Mouse (Mus musculus): Measurements from ENCODE around the gene C1qb. TPM values are rescaled to one million over a fixed set of nuclear protein-coding genes. Genes with fewer than 3 reads are reported as not detected.

Gene C1qb
- 41.3 and 44.5 TPM in 2 replicates for polyA plus RNA-seq (2015; fragmentation: Nextera tagmentation; extraction: Ambion mirVana)

DNA sequence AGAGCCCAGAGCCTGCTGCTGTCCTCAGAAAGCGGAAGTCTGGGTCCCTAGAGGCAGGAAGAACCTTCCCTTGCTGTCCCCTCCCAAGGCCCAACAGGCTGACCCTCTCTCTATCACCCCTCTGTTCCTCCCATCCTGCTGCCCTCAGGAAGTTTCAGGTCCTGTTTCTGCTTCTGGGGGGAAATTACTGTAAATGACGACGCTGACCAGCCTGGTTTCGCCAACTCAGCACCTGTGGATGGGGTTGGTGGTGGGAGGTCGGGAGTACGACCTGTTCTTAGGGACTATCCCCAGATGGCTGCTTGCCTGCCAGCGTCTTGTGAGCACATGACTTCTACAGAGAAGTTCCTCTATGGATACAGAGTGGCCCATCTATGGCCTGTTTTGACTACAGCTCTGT lies at the start of gene C1qb:
TSS of gene C1qb (minus strand) at position 87 of the 400 bp plus-strand sequence.
- Histone ChIP-seq H3K9ac (ENCODE audit: low read length) (no peak within 1 kb of the TSS), H3K27ac (ENCODE audit: low read length) (no peak within 1 kb of the TSS), H3K4me1 (ENCODE audit: control insufficient read depth, insufficient read depth, low read length) (no peaks in the 10 kb centered on the region), H3K9me3 (replicated peaks; ENCODE audit: control insufficient read depth, low read length) (no peaks in the 10 kb centered on the region), H3K27me3 (ENCODE audit: control insufficient read depth, insufficient read depth, low read length) (peaks cover 12% of the 10 kb centered on the region), H3K4me2 (ENCODE audit: low read depth, low read length) (no peak within 1 kb of the TSS), H3K36me3 (ENCODE audit: control insufficient read depth, insufficient read depth) (no peaks in the 10 kb centered on the region), H3K4me3 (ENCODE audit: low read length) (no peak within 1 kb of the TSS)
- no peak for ATAC-seq (replicated peaks; ENCODE audit: extremely low read depth, insufficient read depth, low FRiP score)
- 50% methylated on average over 7 of the region's 7 CpGs for WGBS

DNA sequence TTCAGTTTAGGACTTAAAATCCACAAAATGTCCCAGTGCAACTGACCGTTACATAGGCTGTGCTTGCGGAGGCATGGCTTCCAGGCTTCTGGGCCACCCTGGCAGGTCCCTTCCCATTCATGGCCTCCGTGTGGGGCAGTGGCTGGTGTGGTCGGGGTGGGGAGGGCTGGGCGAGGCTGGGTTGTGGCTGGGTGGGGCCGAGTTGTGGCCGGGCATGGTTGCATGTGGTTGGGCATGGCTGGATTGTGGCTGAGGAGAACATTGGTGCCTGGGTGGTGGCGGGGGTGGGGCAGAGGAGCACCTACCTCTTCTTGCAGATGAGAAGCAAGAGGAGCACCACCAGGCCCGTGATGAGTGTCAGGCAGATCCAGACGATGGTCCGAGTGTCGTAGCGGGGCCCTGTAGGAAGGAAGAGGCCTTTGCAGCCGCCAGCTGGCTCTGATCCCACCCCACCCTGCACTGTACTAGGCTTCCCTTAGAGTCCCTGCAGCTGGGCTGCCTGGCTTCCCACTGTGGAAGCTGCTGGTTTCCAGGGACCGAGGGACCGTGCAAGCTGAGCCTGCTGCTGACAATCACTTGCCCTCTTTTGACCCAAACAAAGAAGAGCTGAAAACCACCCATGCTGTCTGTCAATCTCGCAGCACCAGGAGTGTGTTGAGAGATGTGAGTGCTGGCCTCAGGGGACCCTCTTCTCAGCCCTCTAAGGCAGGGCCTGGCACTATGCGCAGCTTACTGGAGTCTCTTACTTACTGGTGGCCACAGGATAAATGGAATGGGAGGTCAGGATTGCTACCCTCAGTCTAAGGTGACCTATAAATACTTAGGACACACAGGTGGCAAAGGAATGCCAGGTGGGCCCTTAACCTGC lies 49.0 kb upstream of the C1qb start:
- 34% methylated on average over 18 of the region's 18 CpGs for WGBS
- Histone ChIP-seq H3K4me1 (ENCODE audit: control insufficient read depth, insufficient read depth, low read length) (no peaks in the 10 kb centered on the region), H3K9me3 (replicated peaks; ENCODE audit: control insufficient read depth, low read length) (no peaks in the 10 kb centered on the region), H3K9ac (ENCODE audit: low read length) (no peak overlapping the region), H3K27me3 (ENCODE audit: control insufficient read depth, insufficient read depth, low read length) (peaks cover 54% of the 10 kb centered on the region), H3K4me3 (ENCODE audit: low read length) (no peak overlapping the region), H3K27ac (ENCODE audit: low read length) (no peak overlapping the region), H3K4me2 (ENCODE audit: low read depth, low read length) (no peak overlapping the region), H3K36me3 (ENCODE audit: control insufficient read depth, insufficient read depth) (no peaks in the 10 kb centered on the region)
- peak; percentile 49; the same call in 1 of the 2 replicates for ATAC-seq (replicated peaks; ENCODE audit: extremely low read depth, insufficient read depth, low FRiP score)

DNA sequence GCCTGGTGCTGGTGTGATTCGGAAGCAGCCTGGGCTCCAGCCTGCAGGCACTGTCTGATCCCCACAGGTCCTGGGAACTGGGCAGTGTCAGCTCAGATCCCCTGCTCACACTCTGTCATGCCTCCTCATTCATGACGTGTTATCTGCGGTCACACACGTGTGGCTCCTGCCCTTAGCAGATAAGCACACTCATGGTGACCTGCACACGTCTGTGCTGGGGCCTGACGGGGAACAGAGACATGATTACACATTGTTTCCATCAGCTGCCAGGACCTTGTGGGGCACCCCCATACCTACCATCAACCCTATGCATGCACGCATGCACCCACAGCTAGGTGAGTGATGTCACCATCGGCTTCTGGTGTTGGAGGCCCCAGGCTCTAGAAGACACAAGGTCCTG lies 44.5 kb upstream of the C1qb start:
- ATAC-seq (replicated peaks; ENCODE audit: extremely low read depth, insufficient read depth, low FRiP score), result no peak
- no peak overlapping the region for H3K9ac ChIP-seq (ENCODE audit: low read length)
- peaks cover 46% of the 10 kb centered on the region for H3K27me3 ChIP-seq (ENCODE audit: control insufficient read depth, insufficient read depth, low read length)
- no peaks in the 10 kb centered on the region for H3K4me1 ChIP-seq (ENCODE audit: control insufficient read depth, insufficient read depth, low read length)
- H3K4me2 ChIP-seq (ENCODE audit: low read depth, low read length), result no peak overlapping the region
- 60% methylated on average over 8 of the region's 8 CpGs for WGBS
- no peaks in the 10 kb centered on the region for H3K9me3 ChIP-seq (replicated peaks; ENCODE audit: control insufficient read depth, low read length)
- no peak overlapping the region for H3K27ac ChIP-seq (ENCODE audit: low read length)
- H3K4me3 ChIP-seq (ENCODE audit: low read length), result no peak overlapping the region
- no peaks in the 10 kb centered on the region for H3K36me3 ChIP-seq (ENCODE audit: control insufficient read depth, insufficient read depth)

DNA sequence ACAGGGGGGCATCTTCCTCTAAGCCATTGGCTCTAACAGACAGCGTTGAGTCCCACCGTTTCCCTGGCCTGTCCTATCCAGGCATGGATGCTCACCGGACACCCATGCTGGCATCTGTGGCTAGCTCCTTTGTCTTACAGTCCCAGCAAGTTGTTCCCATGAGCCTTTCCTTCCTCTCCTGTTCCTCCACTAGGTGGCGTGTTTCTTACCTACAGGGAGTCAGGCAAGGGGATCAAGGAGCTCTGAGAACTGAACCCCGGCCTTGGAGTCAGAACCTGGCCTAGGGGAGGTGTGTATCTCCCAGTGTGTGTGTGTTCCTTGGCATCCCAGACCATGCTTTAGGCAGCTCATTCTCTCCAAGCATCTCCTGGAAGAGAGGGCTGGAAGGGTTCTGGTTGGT lies 42.9 kb upstream of the C1qb start:
- Histone ChIP-seq H3K27me3 (ENCODE audit: control insufficient read depth, insufficient read depth, low read length) (peaks cover 52% of the 10 kb centered on the region), H3K9ac (ENCODE audit: low read length) (no peak overlapping the region), H3K36me3 (ENCODE audit: control insufficient read depth, insufficient read depth) (no peaks in the 10 kb centered on the region), H3K4me2 (ENCODE audit: low read depth, low read length) (no peak overlapping the region), H3K4me3 (ENCODE audit: low read length) (no peak overlapping the region), H3K4me1 (ENCODE audit: control insufficient read depth, insufficient read depth, low read length) (no peaks in the 10 kb centered on the region), H3K9me3 (replicated peaks; ENCODE audit: control insufficient read depth, low read length) (no peaks in the 10 kb centered on the region), H3K27ac (ENCODE audit: low read length) (no peak overlapping the region)
- ATAC-seq (replicated peaks; ENCODE audit: extremely low read depth, insufficient read depth, low FRiP score), result no peak
- 6% methylated on average over 5 of the region's 5 CpGs for WGBS

DNA sequence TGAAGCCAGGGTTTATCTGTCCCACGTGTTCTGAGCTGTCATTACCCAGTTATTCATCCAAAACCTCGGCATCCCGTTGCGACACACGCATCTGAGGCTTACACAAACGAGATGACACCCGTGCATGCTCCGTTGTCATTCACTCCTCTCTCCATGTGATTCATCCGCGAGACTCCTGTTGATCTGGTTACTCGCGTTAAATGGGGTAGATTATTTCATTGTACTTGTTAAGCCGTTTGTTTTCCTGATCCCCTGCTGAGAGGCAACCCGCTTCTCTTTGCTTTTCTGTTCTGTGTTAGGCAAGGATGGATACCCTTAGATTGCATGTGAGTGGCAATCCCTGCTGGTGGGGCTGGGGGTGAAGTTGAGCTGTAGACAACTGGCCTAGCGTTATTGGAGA lies 39.8 kb upstream of the C1qb start:
- Histone ChIP-seq H3K36me3 (ENCODE audit: control insufficient read depth, insufficient read depth) (no peaks in the 10 kb centered on the region), H3K9ac (ENCODE audit: low read length) (no peak overlapping the region), H3K27me3 (ENCODE audit: control insufficient read depth, insufficient read depth, low read length) (peaks cover 41% of the 10 kb centered on the region), H3K4me3 (ENCODE audit: low read length) (no peak overlapping the region), H3K4me2 (ENCODE audit: low read depth, low read length) (no peak overlapping the region), H3K9me3 (replicated peaks; ENCODE audit: control insufficient read depth, low read length) (no peaks in the 10 kb centered on the region), H3K4me1 (ENCODE audit: control insufficient read depth, insufficient read depth, low read length) (no peaks in the 10 kb centered on the region), H3K27ac (ENCODE audit: low read length) (no peak overlapping the region)
- ATAC-seq (replicated peaks; ENCODE audit: extremely low read depth, insufficient read depth, low FRiP score), result no peak
- 18% methylated on average over 15 of the region's 15 CpGs for WGBS

DNA sequence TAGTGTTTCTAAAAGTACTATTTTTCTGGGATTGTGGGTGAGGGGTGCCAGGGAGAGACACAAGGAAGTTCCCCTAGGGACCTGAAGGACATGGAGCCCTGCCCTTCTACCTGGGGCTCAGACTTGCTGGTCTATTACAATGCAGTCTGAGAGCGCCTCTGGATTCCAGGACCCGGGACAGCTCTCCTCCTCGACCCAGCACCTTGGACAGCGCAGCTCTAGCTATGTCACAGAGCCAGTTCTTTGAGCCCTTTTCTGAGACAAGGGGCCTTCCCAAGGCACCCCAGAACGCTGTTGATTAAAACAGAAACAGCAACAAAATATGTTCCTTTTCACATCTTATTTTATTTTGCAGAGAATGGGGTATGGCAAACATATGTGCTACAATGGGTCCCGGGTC lies 38.5 kb upstream of the C1qb start:
- Histone ChIP-seq H3K4me2 (ENCODE audit: low read depth, low read length) (no peak overlapping the region), H3K4me1 (ENCODE audit: control insufficient read depth, insufficient read depth, low read length) (no peaks in the 10 kb centered on the region), H3K4me3 (ENCODE audit: low read length) (no peak overlapping the region), H3K9ac (ENCODE audit: low read length) (no peak overlapping the region), H3K27me3 (ENCODE audit: control insufficient read depth, insufficient read depth, low read length) (peaks cover 34% of the 10 kb centered on the region), H3K36me3 (ENCODE audit: control insufficient read depth, insufficient read depth) (no peaks in the 10 kb centered on the region), H3K9me3 (replicated peaks; ENCODE audit: control insufficient read depth, low read length) (no peaks in the 10 kb centered on the region), H3K27ac (ENCODE audit: low read length) (no peak overlapping the region)
- 4% methylated on average over 6 of the region's 6 CpGs for WGBS
- no peak for ATAC-seq (replicated peaks; ENCODE audit: extremely low read depth, insufficient read depth, low FRiP score)

DNA sequence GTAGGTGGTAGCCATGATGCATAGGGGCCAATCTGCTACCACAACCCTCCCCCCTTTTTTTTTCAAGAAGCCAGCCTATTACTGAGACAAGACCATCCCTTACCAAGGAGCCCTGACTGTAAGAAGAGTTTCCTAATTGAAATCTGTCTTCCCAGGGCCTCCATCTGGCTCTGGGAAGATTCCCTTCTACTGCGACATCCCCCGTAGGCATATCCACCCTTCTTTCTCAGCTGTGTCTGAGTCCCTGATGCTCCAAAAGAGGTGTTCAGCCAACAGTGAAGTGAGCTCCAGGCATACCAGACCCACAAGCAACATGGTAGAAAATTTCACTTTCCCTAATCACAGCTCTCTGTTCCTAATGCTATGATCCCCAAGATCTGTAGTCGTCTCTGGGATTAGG lies 33.5 kb upstream of the C1qb start:
- ATAC-seq (replicated peaks; ENCODE audit: extremely low read depth, insufficient read depth, low FRiP score), result no peak
- 71% methylated on average over 3 of the region's 3 CpGs for WGBS
- no peaks in the 10 kb centered on the region for H3K4me1 ChIP-seq (ENCODE audit: control insufficient read depth, insufficient read depth, low read length)
- peaks cover 4% of the 10 kb centered on the region for H3K27me3 ChIP-seq (ENCODE audit: control insufficient read depth, insufficient read depth, low read length)
- H3K36me3 ChIP-seq (ENCODE audit: control insufficient read depth, insufficient read depth), result no peaks in the 10 kb centered on the region
- no peak overlapping the region for H3K4me3 ChIP-seq (ENCODE audit: low read length)
- H3K27ac ChIP-seq (ENCODE audit: low read length), result no peak overlapping the region
- H3K9me3 ChIP-seq (replicated peaks; ENCODE audit: control insufficient read depth, low read length), result no peaks in the 10 kb centered on the region
- no peak overlapping the region for H3K4me2 ChIP-seq (ENCODE audit: low read depth, low read length)
- H3K9ac ChIP-seq (ENCODE audit: low read length), result no peak overlapping the region

DNA sequence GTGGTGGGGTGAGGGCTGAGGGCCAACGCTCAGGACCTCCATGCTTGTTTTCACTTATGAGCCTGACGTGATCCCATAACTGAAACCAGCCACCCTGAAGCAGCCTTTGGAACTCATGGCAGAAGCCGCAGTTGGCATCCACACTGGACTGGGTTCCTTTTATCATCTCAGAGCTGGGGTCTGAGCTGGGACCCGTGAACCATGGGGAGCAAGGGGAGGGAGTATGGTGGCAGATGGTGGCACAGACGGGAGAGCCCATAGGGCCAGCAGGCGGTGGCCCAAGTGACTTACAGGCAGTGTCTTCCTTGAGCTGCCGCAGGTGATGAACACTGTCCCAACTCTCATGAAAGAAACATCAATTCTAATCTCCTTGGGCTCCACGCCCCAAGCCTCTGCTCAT lies 32.8 kb upstream of the C1qb start:
- no peak overlapping the region for H3K4me2 ChIP-seq (ENCODE audit: low read depth, low read length)
- no peak overlapping the region for H3K9ac ChIP-seq (ENCODE audit: low read length)
- H3K27me3 ChIP-seq (ENCODE audit: control insufficient read depth, insufficient read depth, low read length), result peaks cover 4% of the 10 kb centered on the region
- H3K36me3 ChIP-seq (ENCODE audit: control insufficient read depth, insufficient read depth), result no peaks in the 10 kb centered on the region
- H3K4me1 ChIP-seq (ENCODE audit: control insufficient read depth, insufficient read depth, low read length), result no peaks in the 10 kb centered on the region
- H3K27ac ChIP-seq (ENCODE audit: low read length), result no peak overlapping the region
- H3K9me3 ChIP-seq (replicated peaks; ENCODE audit: control insufficient read depth, low read length), result no peaks in the 10 kb centered on the region
- ATAC-seq (replicated peaks; ENCODE audit: extremely low read depth, insufficient read depth, low FRiP score), result no peak
- no peak overlapping the region for H3K4me3 ChIP-seq (ENCODE audit: low read length)
- 78% methylated on average over 8 of the region's 8 CpGs for WGBS

DNA sequence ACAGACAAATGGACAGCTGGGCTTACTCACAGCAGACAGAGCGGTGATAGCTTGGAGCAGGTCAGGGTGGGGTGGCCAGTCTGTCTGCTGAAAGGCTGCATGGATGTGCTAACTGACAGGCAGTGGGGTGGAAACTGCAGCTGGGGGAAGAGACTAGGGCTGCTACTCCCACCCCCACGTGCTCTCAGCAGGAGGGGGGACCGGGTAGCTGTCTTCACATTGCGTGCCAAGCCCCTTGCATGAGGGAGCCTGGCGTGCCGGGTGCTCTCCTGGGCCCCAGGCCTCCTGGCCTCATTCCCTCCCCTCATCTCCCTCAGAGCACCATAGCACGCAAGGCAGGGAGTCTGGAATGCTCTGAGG lies 31.2 kb upstream of the C1qb start:
- no peak overlapping the region for H3K4me3 ChIP-seq (ENCODE audit: low read length)
- H3K4me2 ChIP-seq (ENCODE audit: low read depth, low read length), result no peak overlapping the region
- H3K27ac ChIP-seq (ENCODE audit: low read length), result no peak overlapping the region
- no peak for ATAC-seq (replicated peaks; ENCODE audit: extremely low read depth, insufficient read depth, low FRiP score)
- 34% methylated on average over 7 of the region's 7 CpGs for WGBS
- no peak overlapping the region for H3K9ac ChIP-seq (ENCODE audit: low read length)
- H3K27me3 ChIP-seq (ENCODE audit: control insufficient read depth, insufficient read depth, low read length), result peaks cover 12% of the 10 kb centered on the region
- no peaks in the 10 kb centered on the region for H3K36me3 ChIP-seq (ENCODE audit: control insufficient read depth, insufficient read depth)
- no peaks in the 10 kb centered on the region for H3K4me1 ChIP-seq (ENCODE audit: control insufficient read depth, insufficient read depth, low read length)
- H3K9me3 ChIP-seq (replicated peaks; ENCODE audit: control insufficient read depth, low read length), result no peaks in the 10 kb centered on the region
